Mouse (Mus musculus) hindbrain, embryonic 12.5 days (tissue): Measurements from ENCODE around the gene Rab4a. TPM values are rescaled to one million over a fixed set of nuclear protein-coding genes. Genes with fewer than 3 reads are reported as not detected.

Experiments used
- polyA plus RNA-seq: library from polyadenylated mRNA; unstranded; fragments of >200 nt; fragmentation: Nextera tagmentation; extraction: Ambion mirVana; gene quantifications from 2 replicates; pipeline ENCODE4 v1.2.1, GENCODE M21; 2016

Rab4a gene
- polyA plus RNA-seq, 1 experiment from 2014 or later = 61.0 TPM

Other genes with a start within 250 kb of the Rab4a start
- 11.2 and 11.6 TPM in 2 replicates for gene Rhou, start 152.1 kb upstream of the Rab4a start, polyA plus RNA-seq
- 6.8 and 8.0 TPM in 2 replicates for gene Ccsap, start 54.2 kb downstream of the Rab4a start, polyA plus RNA-seq
- gene Acta1, start 88.8 kb downstream of the Rab4a start, polyA plus RNA-seq = 9.8 and 47.5 TPM in 2 replicates
- gene Nup133, start 143.3 kb downstream of the Rab4a start, polyA plus RNA-seq = 39.2 and 42.1 TPM in 2 replicates
- 19.8 and 20.7 TPM in 2 replicates for gene Abcb10, start 177.1 kb downstream of the Rab4a start, polyA plus RNA-seq
- 32.6 and 34.4 TPM in 2 replicates for gene Taf5l, start 215.4 kb downstream of the Rab4a start, polyA plus RNA-seq
- 5.9 and 6.4 TPM in 2 replicates for gene Urb2, start 215.5 kb downstream of the Rab4a start, polyA plus RNA-seq